Mouse (Mus musculus) lung, postnatal 4 days (tissue): ENCODE measurements at regions not wholly inside any gene's neighbourhood (a gene's known extent, or its start where the extent isn't known, plus 50 kb on each side); places are given as distances from the start of the nearest gene placed in this dataset.

ENCODE experiments used
- DNase-seq, 2 experiments: peaks; one replicate each; pipeline ENCODE4 v3.0.0; 2021

DNA sequence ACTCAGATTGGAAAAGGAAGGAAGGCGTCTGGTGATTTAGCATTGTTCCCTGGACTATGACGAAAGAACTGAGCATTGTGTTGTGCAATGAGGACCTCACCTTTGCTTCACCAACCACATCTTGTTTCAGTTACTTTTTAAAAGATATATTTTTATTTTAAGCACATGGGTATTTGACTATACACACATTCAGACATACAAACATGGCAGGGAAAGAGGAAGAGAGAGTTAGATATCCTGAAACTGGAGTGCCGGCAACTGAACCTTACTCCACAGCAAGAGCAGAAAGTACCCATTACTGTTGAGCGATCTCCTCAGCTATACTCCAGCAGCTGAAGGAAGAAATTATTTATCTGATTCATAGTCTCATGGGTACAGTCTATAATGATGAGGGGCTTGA, 287.7 kb downstream of the Rps29 start:
- DNase-seq: no peak

DNA sequence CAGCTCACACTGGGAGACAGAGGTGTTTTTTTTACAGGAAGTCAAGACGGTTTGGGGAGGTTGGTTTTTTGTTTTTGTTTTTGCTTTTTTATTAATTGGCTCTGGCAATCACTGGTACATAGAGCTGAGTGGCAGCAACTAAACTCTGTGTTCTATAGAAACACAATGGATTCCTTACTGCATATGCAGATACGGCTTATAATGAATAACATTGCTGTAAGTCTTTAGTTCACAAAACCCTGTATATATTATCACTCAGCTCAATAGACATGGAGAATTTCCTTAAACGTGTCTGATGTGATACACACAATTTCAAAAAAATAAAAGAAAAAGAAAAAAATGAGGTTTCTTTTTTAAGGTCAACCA, 296.0 kb downstream of the Rps29 start:
- no peak for DNase-seq

GRCm38 (mm10) chr12:68862313-68862990, 296.5 kb downstream of the Rps29 start:
- peak in 1 of 2 experiments; percentile 7 for DNase-seq

DNA sequence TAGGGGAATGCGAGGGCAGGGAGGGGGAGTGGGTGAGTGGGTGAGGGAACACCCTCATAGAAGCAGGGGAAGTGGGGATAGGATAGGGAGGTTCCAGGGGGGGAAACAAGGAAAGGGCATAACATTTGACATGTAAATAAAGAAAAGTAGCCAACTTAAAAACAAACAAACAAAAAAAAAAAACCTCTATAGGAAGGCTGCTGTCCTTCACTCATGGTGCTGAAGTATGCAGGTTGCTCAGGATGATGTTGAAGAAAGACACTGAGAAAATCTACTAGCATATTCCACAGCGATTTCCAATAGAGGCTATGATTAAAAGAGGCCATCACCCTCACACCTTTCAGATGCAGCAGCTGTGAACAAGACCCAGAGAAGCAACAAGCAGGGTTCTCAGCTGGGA, 298.7 kb downstream of the Rps29 start:
- no peak for DNase-seq

DNA sequence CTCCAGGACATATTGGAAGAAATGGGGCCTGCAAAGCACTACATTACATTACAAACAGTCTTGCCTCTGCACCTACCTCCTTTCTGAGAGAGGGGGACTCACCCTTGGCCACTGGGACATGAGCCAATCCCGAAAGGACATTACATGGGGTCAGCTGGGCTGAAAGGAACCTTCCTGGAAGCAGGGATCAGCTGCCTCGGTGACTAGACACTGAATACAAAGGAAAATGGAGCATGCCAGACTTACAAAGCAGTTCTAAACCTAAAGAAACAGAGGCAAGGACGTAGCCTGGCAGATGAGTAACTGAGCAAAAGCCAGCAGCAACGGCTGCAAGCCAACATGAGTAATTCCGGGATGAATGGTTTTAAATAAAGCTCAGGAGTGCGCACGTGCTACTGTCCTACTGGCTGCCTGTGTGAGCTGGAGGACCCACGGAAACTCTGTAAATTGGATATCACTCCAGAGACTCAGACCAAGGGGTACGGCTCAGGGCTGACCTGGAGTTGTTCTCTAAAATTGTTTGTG, 309.3 kb downstream of the Rps29 start:
- DNase-seq: no peak

- no peak for DNase-seq
These were observed 318.2 kb downstream of the Rps29 start for GRCm38 (mm10) chr12:68840815-68841214.

DNA sequence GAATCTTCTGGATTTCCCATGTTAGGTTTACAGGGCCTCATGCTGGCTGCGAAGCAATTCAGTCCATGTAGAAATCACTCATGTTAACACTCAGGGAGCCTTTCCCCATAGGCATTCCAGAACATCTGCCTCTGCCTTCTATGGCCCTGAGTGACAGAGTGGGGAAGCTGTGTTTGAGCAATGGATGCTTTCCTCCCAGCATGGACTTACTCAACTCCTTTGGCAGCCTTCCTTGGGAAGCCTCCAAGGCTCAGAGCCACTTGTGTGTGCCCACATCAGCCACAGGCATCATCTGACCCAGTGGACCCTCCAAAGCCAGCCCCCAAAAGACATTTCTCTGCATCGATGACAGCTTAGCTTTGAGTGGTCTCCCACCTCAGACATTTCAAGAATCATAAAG, 318.8 kb downstream of the Rps29 start:
- no peak for DNase-seq

DNA sequence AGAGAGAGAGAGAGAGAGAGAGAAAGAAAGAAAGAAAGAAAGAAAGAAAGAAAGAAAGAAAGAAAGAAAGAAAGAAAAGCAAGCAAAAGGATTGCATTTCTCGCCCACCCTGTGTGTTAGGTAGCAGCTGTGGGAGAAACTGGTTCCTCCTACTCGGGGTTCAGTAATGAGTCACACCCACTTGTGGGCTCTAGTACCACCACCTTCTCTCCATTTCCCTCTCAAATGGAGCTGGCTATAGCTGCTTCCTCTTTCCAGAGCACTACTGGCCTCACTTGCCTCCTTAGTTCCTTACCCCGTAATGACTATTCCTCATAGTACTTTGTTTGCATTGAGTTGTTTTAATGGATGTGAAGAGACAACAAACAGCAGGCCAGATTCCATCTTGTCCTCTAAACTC, 323.0 kb downstream of the Rps29 start:
- DNase-seq: no peak

GRCm38 (mm10) chr12:68833914-68834313, 325.1 kb downstream of the Rps29 start:
- DNase-seq: no peak

- no peak for DNase-seq
These were observed 329.6 kb downstream of the Rps29 start for GRCm38 (mm10) chr12:68829404-68829803.

GRCm38 (mm10) chr12:68827549-68828249, 331.3 kb downstream of the Rps29 start:
- no peak for DNase-seq

DNA sequence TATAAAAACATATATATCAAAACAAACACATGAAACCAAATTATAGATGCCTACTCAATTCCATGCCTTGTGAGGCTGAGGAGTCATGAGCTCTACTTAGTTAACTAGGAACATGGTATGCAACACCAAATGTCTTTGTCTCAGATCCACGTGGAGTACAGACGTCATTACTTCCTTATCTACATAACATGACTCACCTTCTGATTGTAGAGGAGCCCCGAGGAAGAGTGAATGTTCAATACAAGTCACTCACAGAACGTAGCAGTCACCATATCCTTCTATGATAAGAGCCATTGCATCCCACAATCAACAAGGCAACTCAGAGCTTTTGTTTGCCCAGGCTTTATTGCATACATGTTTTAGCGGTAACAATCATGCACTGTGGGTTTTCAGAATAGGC, 364.6 kb downstream of the Rps29 start:
- DNase-seq: no peak

DNA sequence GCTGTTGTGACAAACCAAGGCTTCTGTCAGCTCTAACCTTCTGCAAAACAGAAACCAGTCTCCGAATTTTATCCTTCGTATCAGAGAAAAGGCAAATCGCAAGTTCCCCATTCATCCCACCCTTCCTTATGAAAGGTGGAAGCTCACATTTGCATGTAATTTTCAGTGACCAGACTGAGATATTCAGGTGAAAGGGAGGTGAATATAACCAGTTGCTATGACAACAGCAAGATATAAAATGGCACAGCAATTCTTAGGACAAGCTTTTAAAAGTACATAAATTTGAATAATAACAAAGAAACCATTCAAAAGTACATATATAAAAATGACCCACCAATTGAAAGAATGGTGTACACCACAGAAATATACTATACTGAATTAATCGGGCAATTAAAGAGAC, 375.4 kb downstream of the Rps29 start:
- no peak for DNase-seq

DNA sequence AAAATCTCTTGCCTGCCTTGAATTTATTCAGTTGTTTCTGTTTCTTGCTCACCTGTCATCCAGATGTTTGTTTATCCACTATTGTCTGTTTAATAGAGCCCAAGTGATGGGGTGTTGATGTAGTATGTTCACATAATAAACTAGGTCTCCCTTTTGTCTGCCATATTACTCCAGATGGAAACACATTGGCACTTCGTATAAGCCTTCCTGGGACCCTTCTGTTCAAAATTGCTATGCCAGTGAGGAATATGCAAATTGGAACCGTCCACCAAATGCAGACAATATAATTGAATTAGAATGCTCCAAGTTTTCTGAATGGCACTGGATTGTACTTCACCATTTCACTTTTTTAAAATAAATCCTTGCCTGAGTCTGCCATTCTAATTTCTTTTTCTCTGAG, 383.5 kb downstream of the Rps29 start:
- DNase-seq: no peak

GRCm38 (mm10) chr12:68774800-68775199, 384.2 kb downstream of the Rps29 start:
- DNase-seq: no peak

DNA sequence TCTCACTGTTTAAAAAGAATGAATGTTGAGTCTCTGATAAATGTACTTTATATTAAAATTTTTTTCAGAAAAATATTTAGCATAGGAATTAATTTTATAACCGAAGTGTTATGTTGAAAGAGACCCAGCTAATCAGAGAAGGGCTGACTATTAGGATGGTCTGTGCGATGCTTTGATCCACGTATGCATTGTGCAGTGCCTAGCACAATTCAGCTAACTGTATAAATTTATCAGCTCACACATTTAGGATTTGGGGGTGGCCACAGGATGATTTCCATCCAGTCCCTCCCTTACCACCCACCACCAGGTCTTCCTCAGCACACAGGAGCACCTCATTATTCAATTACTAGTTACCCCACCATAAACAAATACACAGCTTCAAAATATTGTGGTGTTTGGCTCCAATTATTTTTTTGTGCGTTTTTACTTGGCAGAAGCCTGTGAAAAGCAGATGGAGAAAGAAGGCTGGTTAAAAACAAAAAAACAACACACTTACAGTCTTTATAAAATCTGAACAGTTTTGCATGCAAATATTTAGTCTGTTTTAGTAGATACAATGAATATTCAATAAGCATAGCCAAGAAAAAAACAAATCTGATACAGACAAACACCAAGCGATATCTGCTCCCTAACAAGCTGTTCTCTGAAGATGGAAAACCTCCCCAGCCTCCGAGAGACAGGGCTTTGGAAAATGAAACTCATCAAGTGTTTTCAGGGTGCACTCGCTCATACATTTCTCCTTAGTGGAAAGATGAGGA, 400.5 kb downstream of the Rps29 start:
- no peak for DNase-seq

DNA sequence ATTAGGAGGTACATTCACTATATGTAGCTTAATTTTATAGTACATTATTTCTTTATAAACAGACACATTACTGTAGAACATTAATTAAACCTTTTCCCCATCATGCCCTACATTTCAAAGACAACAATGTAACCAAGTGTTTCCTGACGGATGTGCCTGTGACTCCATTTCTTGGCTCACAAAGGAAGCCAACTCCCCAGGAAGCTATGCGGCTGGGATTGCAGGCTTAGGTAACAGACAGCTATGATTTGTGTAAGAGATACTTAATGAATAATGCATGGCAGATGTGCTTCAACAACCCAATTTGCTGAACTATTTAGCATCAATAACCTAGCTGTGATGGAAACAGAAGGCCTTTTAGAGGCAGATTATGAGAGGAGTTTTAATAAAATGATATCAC, 430.1 kb downstream of the Rps29 start:
- peak in 1 of 2 experiments; percentile 25 for DNase-seq

DNA sequence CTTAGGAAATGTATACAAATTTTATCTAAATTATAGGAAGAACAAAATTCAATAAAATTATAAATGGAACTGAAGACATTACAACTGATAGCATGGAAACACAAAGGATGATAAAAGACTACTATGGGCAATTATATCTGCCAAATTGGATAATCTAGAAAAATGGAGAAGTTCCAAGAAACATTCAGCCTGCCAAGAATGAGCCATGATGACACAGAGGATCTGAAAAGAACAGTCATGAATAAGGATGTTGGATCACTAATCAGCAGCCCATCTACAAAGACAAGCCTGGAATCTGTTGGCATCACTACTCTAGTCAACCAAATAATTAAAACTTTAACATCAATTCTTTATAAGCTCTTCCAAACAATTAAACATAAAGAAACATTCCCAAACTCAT, 440.0 kb downstream of the Rps29 start:
- DNase-seq: no peak

- no peak for DNase-seq
These were observed 464.4 kb downstream of the Rps29 start for GRCm38 (mm10) chr12:68694275-68695267.

- DNase-seq: peak in 1 of 2 experiments; percentile 27
These were observed 470.7 kb downstream of the Rps29 start for GRCm38 (mm10) chr12:68688262-68688661.

DNA sequence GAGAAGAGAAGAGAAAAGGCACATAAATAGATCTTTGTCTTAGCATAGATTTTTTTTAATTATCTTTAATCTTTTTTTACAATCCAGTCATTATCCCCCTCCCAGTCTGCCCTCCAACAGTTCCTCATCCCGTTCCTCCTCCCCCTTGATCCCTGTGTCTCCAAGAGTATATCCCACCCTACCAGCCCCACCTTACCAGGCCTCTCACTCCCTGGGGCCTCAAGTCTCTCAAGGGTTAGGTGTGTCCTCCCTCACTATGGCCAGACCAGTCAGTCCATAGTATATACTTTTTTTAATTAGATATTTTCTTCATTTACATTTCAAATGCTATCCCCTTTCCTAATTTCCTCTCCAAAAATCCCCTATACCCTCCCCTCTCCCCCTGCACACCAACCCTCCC, 475.1 kb downstream of the Rps29 start:
- DNase-seq: no peak

GRCm38 (mm10) chr12:68683176-68683575, 475.8 kb downstream of the Rps29 start:
- DNase-seq: no peak

GRCm38 (mm10) chr12:68680668-68681067, 478.3 kb downstream of the Rps29 start:
- no peak for DNase-seq
